Mouse (Mus musculus): ENCODE data around the gene Ptpre.

- TF ChIP-seq CTCF (IDR thresholded peaks at IDR 0.05; ENCODE audit: low read depth, low read length) (no peak), POLR2AphosphoS5 (IDR thresholded peaks at IDR 0.05; ENCODE audit: insufficient replicate concordance, low read depth, low read length) (no peak), GATA1 (IDR thresholded peaks at IDR 0.05; ENCODE audit: borderline replicate concordance, low read length) (no peak), TAL1 (conservative IDR thresholded peaks at IDR 0.05; ENCODE audit: low read depth, low read length) (no peak)
Measured at GRCm38 (mm10) chr7:135543033-135543432, 5.8 kb downstream of the Ptpre start.
